Mouse (Mus musculus): ENCODE measurements around the gene Tmem69. TPM values are rescaled to one million over a fixed set of nuclear protein-coding genes. Genes with fewer than 3 reads are reported as not detected.

Gene Tmem69
- 25.0 and 27.7 TPM in 2 replicates for polyA plus RNA-seq (2016; fragmentation: Nextera tagmentation; extraction: Ambion mirVana)

DNA sequence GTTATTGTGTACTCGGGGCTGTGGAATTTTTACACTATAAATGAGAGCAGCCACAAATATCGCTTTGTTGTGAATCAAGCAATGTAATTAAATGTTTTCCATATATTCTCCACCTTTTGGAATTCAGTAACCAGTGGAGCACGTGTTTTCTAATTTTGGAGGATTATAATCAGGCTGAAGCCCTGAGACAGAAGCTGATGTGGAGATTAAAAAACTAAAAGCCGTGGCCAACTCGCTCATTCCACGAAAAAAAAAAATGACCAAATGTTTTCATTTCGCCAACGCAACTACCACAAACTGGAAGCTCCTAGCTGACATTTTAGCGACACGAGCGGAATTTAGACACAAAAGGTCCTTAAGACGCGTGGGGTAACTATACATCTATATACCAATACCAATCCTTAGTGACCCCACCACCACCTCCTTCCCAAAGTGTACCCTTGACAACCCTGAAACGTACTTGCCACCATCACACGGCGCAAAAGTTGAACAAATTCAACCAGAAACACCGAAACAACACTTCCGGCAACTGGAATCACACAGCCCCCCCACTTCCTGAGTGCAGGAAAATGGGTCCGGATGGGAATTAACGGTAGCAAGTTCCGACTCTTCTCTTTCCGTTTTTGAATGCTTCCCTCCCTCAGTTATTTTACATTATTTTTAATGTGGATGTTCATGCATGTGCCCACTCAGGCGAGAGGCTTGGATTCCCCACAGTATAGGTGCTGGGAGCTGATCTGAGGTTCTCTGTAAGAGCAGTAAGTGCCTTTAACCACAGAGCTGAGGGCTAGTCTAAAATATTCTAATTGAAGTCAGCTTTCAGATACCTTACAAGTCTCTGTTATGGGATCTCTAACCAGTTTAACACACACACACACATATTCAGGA lies at the start of gene Tmem69:
TSS of gene Tmem69 (minus strand) at position 524 of the 888 bp plus-strand sequence.
- H3K9me3 ChIP-seq = no peaks in the 10 kb centered on the region
- H3K4me3 ChIP-seq = peak within 1 kb of the TSS; percentile 92
- DNase-seq (ENCODE audit: extremely low spot score, low spot score) = peak; percentile 75
- H3K36me3 ChIP-seq (replicated peaks) = peaks cover 35% of the 10 kb centered on the region
- no peaks in the 10 kb centered on the region for H3K27me3 ChIP-seq (ENCODE audit: poor library complexity, severe bottlenecking)
- H3K4me1 ChIP-seq = peaks cover 25% of the 10 kb centered on the region
- H3K27ac ChIP-seq = peak within 1 kb of the TSS; percentile 94
- WGBS = 4% methylated on average over 23 of the region's 23 CpGs

DNA sequence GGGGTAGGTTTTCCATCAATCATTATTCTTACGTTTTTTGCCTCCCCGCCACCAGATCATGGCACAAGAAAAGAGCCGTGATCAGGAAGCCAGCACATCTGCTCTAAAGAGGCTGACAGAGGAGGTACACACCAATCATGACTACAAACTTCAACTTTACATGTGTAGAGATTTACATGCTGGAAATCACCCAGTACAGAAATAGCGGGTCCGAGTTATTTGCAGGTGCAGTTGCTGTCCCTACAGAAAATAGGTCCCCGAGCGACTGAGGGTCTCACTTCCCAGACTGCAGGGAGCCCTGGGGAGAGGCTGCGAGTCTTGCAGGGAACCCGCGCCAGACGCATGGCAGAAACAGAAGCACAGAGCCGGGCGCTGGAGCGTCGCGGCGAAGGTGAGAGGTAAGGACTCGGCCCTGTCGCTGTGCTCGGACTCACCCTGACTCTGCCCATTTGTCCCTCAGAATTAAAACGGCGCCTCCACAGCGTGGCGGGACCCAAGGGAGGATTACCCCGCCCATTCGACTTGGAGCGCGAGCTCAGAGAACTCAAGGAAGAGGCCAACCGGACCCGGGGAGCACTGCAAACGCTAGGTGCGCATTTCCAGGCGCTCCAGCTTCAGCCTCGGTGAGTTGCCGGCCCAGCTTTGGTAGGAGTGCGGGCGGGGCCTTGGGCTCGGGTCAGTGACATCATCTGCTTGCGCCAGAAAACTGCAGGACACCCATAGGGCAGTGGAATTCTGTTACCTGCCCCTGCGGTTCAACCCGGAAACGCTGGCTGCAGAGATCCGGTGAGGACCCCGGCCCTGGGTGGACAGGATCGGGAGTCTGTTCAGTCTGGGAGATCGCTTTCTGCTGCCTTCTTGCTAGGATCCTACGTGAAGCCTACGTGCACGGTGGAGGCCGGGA lies 41.5 kb upstream of the Tmem69 start:
- no peaks in the 10 kb centered on the region for H3K27me3 ChIP-seq (ENCODE audit: poor library complexity, severe bottlenecking)
- peak; percentile 90 for DNase-seq (ENCODE audit: extremely low spot score, low spot score)
- peaks cover 33% of the 10 kb centered on the region for H3K4me1 ChIP-seq
- under 1% methylated on average over 50 of the region's 50 CpGs for WGBS
- peak overlapping the region; percentile 73 for H3K4me3 ChIP-seq
- no peaks in the 10 kb centered on the region for H3K9me3 ChIP-seq
- peak overlapping the region; percentile 78 for H3K27ac ChIP-seq
- peaks cover 64% of the 10 kb centered on the region for H3K36me3 ChIP-seq (replicated peaks)

DNA sequence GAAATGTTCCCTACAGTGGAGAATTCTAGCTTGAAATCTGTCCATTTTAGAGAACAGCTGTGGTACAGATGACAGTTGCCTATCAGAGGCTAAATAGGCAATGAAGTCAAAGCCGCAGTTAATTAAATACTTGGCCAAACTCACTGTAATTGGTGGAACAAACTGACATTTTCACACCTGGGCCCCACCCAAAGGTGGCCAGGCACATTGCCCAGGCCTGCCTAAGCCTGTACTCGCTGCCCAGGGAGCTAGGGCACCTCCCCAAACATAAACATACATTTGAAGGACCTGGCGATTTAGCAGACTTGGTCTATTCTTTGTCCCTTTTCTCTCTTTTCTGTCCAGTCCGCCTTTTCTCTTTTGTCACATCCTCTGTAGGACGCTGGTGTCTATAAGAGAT lies 40.6 kb upstream of the Tmem69 start, which contains the start of gene Ccdc17:
TSS of gene Ccdc17 (plus strand) at position 276 of the 400 bp plus-strand sequence.
- Histone ChIP-seq H3K4me1 (peaks cover 33% of the 10 kb centered on the region), H3K36me3 (replicated peaks) (peaks cover 64% of the 10 kb centered on the region), H3K4me3 (peak within 1 kb of the TSS; percentile 73), H3K27me3 (ENCODE audit: poor library complexity, severe bottlenecking) (no peaks in the 10 kb centered on the region), H3K9me3 (no peaks in the 10 kb centered on the region), H3K27ac (peak within 1 kb of the TSS; percentile 78)
- DNase-seq (ENCODE audit: extremely low spot score, low spot score) = no peak
- 26% methylated on average over 5 of the region's 5 CpGs for WGBS

DNA sequence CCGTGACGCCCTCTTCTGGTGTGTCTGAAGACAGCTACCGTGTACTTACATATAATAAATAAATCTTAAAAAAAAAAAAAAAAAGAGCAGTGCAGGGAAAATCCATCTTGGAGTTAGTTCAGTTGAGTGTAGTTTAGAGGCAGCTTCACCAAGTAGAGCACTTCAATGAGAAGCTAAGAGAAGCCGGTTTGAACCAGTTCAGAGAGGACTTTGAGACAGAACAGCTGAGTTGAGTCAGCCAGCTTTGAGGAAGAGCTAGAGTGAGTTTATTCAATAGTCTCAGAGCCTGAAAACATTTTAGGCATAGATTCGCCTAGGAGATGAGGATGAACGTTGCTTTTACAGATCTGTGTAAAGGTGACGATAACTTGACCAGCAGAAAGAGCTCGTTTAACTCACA lies 40.1 kb upstream of the Tmem69 start:
- Histone ChIP-seq H3K36me3 (replicated peaks) (peaks cover 64% of the 10 kb centered on the region), H3K27ac (no peak overlapping the region), H3K9me3 (no peaks in the 10 kb centered on the region), H3K27me3 (ENCODE audit: poor library complexity, severe bottlenecking) (no peaks in the 10 kb centered on the region), H3K4me1 (peaks cover 33% of the 10 kb centered on the region), H3K4me3 (no peak overlapping the region)
- 84% methylated on average over 8 of the region's 8 CpGs for WGBS
- DNase-seq (ENCODE audit: extremely low spot score, low spot score) = no peak

DNA sequence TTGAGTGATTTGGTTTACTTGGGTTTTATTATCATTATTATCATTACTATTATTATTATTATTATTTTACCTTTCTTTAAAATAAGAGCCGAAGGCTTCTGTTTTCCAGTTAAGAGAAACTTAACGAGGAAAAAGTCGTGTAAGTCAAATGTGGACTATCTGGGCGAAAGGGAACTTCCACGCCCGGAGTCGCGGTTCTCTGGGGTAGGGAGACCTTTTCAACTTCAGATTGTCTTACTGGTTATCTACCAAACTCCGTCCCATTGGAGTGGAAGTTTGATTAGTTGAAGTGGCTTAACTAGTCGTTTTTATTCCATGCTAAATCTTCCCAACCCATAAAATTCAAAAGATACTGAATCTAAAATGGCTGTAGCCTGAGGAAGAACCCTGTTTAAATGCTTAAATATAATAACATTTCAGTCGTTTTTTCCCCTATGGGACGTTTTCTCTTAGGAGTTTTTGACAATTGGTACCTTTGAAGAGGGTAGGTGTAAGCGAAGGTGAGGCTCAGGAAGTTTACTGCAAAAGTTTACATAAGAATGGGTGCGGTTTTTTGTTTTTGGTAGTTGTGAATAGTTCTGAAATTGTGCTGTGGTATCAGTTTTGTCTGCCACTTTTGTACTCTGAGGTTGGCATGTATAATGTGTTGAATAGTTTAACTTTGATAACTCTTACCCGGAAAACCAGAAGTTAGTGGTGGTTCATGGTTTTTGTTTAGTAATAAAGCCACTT lies 2.6 kb upstream of the Tmem69 start:
- H3K27me3 ChIP-seq (ENCODE audit: poor library complexity, severe bottlenecking) = no peaks in the 10 kb centered on the region
- 6% methylated on average over 15 of the region's 15 CpGs for WGBS
- H3K36me3 ChIP-seq (replicated peaks) = peaks cover 36% of the 10 kb centered on the region
- no peaks in the 10 kb centered on the region for H3K9me3 ChIP-seq
- peaks cover 25% of the 10 kb centered on the region for H3K4me1 ChIP-seq
- no peak for DNase-seq (ENCODE audit: extremely low spot score, low spot score)
- peak overlapping the region; percentile 92 for H3K4me3 ChIP-seq
- H3K27ac ChIP-seq = peak overlapping the region; percentile 94

DNA sequence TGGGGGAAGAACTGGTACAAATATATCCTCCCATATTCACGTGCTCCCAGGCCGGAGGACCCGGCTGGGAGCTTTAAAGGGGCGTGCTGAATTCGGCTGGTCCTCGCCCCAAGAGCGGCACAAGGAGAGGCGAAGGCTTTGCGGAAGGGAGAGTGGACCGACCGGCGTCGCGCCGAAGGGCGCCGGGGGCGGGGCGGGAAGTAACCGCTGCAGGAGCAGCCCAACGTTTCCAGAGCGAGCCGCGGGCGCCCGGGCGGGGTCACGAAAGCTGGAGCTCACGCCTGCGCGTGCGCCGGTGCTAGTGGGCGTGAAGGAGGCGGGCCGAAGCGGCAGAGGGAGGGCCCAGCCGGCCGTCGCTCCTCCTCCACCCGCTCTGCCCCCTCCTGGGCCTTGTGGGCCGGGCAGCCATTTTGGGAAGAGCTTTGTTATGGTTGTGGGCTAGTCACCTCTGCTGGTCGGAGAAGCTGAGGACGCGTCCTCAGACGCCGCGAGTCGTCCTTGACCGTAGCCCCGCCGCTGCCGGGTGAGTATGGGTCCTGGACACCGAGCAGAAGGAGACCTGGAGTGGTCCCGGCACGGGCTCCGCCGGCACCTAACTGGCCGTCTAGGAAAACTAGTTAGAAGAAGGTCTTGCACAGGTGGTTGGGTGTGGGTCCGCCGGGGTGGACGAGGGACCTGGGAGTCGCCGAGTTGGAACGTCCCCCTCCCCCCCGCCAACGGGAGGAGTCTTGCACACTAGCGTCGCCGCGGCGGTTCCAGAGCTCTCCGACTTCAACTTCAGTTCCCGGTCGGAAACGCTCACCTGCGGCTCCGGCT lies 1.8 kb upstream of the Tmem69 start, which contains the start of gene Gpbp1l1:
TSS of gene Gpbp1l1 (plus strand) at position 353 of the 816 bp plus-strand sequence.
- Histone ChIP-seq H3K4me1 (peaks cover 25% of the 10 kb centered on the region), H3K4me3 (peak within 1 kb of the TSS; percentile 92), H3K36me3 (replicated peaks) (peaks cover 39% of the 10 kb centered on the region), H3K27me3 (ENCODE audit: poor library complexity, severe bottlenecking) (no peaks in the 10 kb centered on the region), H3K9me3 (no peaks in the 10 kb centered on the region), H3K27ac (peak within 1 kb of the TSS; percentile 94)
- under 1% methylated on average over 78 of the region's 78 CpGs for WGBS
- DNase-seq (ENCODE audit: extremely low spot score, low spot score) = peak; percentile 98

DNA sequence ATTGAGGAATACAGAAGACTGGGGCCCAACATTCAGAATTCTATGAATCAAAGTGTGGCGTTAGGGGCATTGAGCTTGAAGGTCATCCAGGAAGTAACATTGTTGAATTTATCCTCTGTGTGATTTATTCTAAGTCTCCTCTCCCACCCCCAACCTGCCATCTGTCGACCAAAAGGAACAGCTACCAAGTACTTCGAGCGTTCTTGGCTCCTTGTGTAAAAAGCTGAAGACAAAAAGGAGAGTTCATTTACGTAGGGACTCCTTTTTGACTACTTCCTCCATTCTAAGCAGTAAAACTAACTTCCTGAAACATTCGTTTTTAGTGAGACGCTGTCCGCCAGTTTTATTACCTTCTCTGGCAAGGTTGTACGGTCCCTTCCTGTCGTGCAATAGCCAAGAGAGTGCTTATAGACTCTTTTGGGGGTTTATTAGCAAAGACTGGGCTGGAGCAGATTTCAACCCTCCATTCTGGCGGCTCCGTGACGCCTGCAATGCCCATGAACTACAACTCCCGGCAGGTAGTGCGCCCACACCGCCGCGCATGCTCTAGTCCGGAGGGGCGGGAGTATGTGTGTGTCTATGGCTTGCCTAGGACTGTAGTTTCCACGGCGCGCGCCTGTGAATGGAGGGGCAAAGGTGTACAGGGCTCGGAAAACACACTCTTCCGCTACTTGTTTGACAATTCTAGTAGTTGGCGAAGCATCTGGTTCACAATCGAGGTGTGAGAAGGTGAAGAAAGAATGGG lies 997 bp upstream of the Tmem69 start:
- Histone ChIP-seq H3K4me1 (peaks cover 25% of the 10 kb centered on the region), H3K9me3 (no peaks in the 10 kb centered on the region), H3K27me3 (ENCODE audit: poor library complexity, severe bottlenecking) (no peaks in the 10 kb centered on the region), H3K4me3 (peak overlapping the region; percentile 92), H3K27ac (peak overlapping the region; percentile 94), H3K36me3 (replicated peaks) (peaks cover 35% of the 10 kb centered on the region)
- DNase-seq (ENCODE audit: extremely low spot score, low spot score) = peak; percentile 93
- WGBS = under 1% methylated on average over 28 of the region's 28 CpGs

DNA sequence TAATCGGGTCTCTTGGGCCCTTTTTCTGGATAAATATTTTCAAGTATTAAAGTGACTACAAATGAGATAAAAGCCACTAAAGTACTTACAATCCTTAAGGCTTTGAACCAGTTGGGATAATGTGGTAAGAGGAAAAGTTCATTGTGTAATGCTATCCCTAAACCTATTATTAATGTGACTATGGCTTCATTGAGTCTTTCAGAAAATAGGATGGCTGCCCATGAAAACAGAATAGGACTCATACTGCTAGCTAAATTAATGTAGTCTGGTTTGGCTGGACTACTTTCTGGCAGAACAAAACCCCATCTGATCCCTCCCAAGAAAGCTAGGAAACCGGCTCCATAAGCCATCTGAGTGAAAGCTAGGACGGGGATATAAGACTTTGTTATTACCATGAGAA lies 2.7 kb downstream of the Tmem69 start:
- DNase-seq (ENCODE audit: extremely low spot score, low spot score) = no peak
- H3K4me3 ChIP-seq = no peak overlapping the region
- WGBS = 84% methylated on average over 3 of the region's 3 CpGs
- no peak overlapping the region for H3K27ac ChIP-seq
- H3K27me3 ChIP-seq (ENCODE audit: poor library complexity, severe bottlenecking) = no peaks in the 10 kb centered on the region
- H3K9me3 ChIP-seq = no peaks in the 10 kb centered on the region
- peaks cover 13% of the 10 kb centered on the region for H3K4me1 ChIP-seq
- H3K36me3 ChIP-seq (replicated peaks) = peaks cover 30% of the 10 kb centered on the region

DNA sequence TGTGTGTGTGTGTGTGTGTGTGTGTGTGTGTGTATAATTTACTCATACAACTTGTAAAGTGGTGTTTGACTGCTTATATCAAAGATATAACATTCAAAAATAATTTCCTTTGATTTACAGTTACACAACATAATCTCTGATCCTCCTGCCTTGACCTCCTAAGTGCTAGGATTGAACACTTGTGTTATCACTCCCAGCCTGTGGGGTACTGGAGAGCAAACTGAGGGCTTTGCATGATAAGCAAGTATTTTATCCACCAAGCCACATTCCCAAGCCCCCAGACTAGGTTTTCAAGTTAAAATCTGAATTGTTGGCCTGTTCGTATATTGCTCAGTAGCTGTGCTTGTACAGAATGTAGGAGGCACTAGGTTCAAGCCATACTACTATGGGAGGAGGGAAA lies 5.3 kb downstream of the Tmem69 start:
- no peak for DNase-seq (ENCODE audit: extremely low spot score, low spot score)
- Histone ChIP-seq H3K27me3 (ENCODE audit: poor library complexity, severe bottlenecking) (no peaks in the 10 kb centered on the region), H3K27ac (no peak overlapping the region), H3K36me3 (replicated peaks) (peaks cover 30% of the 10 kb centered on the region), H3K9me3 (no peaks in the 10 kb centered on the region), H3K4me3 (no peak overlapping the region), H3K4me1 (0 out of 2 replicates have a peak, but pooled peaks cover 5% of the 10 kb centered on the region)
- 88% methylated on average over 1 of the region's 1 CpGs for WGBS

DNA sequence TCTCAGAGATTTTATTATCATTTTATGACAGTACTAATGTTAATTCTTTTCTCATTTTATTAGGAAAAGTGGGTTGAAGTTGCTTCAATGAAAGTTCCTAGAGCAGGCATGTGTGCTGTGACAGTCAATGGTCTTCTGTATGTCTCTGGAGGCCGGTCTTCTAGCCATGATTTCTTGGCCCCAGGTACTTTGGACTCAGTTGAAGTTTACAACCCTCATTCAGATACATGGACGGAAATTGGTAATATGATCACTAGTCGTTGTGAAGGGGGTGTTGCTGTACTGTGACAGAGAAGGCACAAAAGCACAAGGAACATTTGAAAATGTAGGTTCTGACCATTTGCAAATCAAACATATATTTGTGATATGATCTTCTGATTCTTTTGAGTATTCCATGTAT lies 18.0 kb downstream of the Tmem69 start:
- Histone ChIP-seq H3K4me3 (no peak overlapping the region), H3K9me3 (no peaks in the 10 kb centered on the region), H3K36me3 (replicated peaks) (peaks cover 32% of the 10 kb centered on the region), H3K27ac (no peak overlapping the region), H3K27me3 (ENCODE audit: poor library complexity, severe bottlenecking) (no peaks in the 10 kb centered on the region), H3K4me1 (no peaks in the 10 kb centered on the region)
- WGBS = 93% methylated on average over 3 of the region's 3 CpGs
- no peak for DNase-seq (ENCODE audit: extremely low spot score, low spot score)

DNA sequence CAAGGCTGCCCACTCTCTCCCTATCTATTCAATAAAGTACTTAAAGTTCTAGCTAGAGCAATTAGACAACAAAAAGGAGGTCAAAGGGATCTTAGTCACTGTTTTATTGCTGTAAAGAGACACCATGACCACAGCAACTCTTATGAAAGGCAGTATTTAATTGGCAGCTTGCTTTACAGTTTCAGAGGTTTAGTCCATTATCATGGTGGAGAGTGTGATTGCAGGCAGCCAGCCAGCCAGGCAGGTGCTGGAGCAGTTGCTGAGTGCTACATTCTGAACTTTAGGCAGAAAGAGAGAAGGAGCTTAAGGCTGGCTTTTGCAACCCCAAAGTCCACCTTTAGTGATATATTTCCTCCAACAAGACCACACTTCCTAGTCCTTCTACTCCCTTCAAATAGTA lies 19.4 kb downstream of the Tmem69 start:
- no peaks in the 10 kb centered on the region for H3K9me3 ChIP-seq
- H3K4me1 ChIP-seq = no peaks in the 10 kb centered on the region
- no peaks in the 10 kb centered on the region for H3K27me3 ChIP-seq (ENCODE audit: poor library complexity, severe bottlenecking)
- DNase-seq (ENCODE audit: extremely low spot score, low spot score) = no peak
- no peak overlapping the region for H3K4me3 ChIP-seq
- no peak overlapping the region for H3K27ac ChIP-seq
- peaks cover 34% of the 10 kb centered on the region for H3K36me3 ChIP-seq (replicated peaks)
